Mouse (Mus musculus) heart, postnatal 25 days (tissue): Measurements from ENCODE around the gene Slc1a2. TPM values are rescaled to one million over a fixed set of nuclear protein-coding genes. Genes with fewer than 3 reads are reported as not detected.

Source experiments
- DNase-seq: peaks from one replicate; pipeline ENCODE4 v3.0.0; 2022; ENCODE audit warnings: low spot score
- intact Hi-C: fragments of 180-260 bp; cut with DNase I; formaldehyde crosslinking; loops from one replicate; pipeline ENCODE4 v1.15.1; 2025
- total RNA-seq, 2 experiments: library from RNA; stranded (reverse); gene quantifications; 2 replicates each; pipeline ENCODE4 v1.2.3; 2021

Slc1a2 gene
- under 1 TPM; 0.05 to 0.06 TPM for total RNA-seq

DNA sequence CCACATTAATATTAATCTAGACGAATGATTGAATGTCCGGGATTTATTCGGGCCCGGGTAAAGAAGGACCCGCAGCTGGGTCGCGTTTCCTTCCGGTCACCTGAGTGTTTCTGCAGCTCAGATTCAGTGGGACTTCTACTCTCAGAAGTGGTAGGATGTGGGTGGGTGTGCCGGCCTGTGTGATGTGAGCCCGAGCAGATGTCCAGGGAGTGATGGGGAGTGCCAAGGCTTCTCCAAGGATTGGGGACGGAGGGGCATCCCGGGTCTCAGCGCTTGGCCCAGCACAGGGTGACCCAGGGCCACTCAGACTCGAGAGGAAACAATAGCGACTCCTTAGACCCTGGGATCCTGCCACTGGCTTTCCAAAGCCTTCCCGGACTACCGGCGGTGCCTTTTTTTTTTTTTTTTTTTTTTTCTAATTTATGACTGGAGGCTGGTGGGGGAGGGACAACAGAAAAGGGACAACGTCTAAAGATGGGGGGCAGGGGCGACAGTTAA, at the start of gene Slc1a2:
Gene Slc1a2 (plus strand): TSS at position 497 of the 498 bp plus-strand sequence.
- intact Hi-C loops: no loop called here
- DNase-seq: no peak

DNA sequence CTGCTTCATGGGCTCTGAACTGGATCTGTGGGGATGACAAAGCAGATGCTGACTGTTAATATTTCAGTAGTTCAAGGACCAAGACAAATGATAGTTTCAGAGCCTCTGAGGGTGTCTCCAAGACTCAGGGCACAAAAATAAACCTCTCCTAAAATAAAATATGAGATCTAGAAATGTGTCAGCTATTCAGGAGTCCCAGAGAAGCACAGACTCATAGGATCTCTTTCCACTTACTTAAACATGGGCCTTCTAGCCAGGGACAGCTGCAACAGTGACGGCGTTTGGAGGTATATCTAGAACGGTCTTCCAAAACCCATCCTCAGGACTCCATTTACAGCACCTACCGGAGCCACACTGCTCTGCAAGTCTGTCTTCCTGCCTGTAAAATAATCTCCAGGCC, 48.0 kb upstream of the Slc1a2 start:
- DNase-seq: no peak

DNA sequence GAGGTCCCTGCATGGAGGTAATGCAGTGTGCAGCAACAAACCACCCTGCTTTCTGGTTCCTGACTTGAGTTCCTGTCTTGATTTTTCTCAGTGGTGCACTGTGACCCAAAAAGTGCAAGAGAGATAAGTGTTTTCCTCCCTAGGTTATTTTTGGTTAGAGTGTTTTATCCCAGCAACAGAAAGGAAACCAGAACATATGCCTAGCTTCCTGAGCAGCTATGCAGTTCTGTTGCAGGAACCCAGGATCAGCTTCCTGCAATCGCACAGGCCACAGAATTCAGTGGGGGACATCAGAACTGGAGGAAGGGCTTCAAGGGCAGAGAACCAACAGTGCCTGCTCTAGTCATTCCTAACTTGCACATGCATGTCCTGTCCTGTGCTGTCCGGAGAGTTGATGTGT, 41.8 kb upstream of the Slc1a2 start:
- intact Hi-C loops: no loop called here
- no peak for DNase-seq

More for the DNA sequence above, 48.0 kb upstream of the Slc1a2 start:
- intact Hi-C loops: no loop called here

DNA sequence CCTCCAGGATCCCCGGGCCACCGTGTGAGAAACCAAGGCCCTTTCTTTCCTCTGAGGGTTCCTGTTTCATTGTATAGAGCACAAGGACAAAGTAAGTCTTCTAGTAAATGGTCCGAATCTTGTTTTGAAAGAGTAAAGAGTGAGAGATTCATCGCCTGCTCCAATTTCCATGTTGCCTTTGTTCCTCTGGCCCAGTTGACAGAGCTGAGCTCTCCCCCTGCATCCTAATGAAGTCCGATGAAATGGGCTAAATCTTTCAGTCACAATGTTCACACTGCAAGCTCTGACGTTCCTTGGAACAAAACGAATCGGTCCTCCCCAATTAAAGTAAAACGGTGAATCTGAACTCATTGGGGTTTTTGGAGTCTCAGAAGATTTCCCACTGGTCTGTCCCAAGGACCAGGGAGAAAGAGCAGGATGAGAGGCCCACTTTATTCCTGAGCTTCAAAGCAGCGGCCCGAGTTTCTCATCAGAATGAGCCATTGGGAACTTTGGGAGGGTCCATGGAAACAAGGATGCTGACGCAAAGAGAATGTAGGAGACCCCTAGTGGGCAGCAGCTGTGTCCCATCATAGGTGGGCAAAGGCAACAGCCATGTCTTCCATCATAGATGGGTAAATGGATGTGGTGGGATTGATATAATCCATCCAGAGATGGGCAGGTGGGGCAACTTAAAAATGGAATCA, 37.6 kb upstream of the Slc1a2 start:
- intact Hi-C loops: no loop called here
- DNase-seq: no peak

DNA sequence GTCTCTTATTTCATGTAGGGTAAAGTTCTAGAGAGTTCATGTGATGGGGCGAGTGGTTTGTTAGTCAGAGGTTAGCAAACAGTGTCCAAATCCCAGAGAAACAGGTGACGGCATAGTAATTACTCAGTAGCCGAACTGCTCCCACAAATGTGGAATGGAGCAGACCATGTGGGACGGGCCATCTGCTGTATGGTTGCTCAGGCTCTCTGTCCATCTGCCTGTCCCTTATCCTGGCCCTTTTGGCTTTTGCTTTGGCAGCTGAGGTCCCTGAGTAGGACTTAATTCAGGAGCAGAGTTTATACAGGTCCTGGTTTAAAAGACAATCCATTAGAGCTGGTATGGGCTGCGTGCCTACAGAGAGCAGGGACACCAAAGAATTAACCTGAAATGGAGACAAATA, 36.3 kb upstream of the Slc1a2 start:
- intact Hi-C loops: no loop called here
- DNase-seq: no peak

DNA sequence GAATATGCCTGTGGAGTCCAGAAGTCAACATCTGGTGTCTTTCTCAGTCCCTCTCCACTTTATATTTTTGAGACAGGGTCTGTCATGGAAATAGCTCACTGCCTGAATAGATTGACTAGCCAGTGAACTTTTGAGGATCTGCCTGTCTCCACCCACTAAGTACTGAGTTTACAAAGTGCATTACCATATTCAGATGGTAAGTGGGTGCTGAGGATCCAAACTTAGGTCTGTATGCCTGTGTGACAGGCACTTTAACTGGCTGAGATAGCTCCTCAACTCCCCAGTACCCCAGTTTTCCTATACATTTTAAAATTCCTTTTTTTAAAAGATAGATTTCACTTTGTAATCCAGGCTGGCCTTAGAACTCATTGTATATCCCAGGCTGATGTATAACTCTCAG, 35.5 kb upstream of the Slc1a2 start:
- DNase-seq: no peak
- intact Hi-C loops: no loop called here

DNA sequence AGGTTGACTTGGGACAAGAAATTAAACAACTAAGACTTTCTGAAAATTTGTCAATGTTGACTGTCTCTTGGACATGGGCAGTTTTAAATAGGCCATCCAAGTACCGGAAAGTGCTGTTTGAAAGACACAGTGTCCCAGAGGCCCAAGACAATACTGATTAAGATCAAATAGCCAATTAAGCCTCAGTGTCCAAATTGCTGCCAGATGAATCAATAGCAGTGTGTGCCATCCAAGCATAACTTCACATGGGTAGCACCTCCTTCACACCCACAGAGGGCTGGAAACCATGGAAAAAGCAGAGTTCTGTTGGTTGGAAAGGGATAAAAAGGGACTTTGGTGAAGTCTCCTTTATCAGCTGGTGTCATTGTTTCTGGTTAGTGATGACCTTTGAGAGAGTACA, 33.9 kb upstream of the Slc1a2 start:
- intact Hi-C loops: no loop called here
- DNase-seq: no peak

DNA sequence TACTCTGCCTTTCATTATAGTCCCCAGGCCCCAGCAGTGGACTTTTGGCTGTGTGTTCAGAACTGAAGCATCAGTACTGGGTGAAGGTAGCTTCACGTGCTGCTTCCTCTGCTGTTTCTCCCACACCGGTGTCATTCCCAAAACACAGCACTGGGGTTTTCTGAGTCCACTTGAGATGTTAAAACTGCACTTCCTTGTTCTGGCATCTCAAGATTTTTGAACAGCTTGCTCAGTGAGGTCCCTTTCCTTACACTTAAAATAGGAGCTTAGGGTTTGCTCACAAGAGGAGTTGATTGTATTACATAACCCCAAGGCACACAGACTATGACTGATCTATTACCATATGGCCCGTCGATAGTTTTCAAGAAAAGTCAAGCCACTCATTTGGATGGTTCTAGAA, 26.1 kb upstream of the Slc1a2 start:
- no peak for DNase-seq
- intact Hi-C loops: no loop called here

DNA sequence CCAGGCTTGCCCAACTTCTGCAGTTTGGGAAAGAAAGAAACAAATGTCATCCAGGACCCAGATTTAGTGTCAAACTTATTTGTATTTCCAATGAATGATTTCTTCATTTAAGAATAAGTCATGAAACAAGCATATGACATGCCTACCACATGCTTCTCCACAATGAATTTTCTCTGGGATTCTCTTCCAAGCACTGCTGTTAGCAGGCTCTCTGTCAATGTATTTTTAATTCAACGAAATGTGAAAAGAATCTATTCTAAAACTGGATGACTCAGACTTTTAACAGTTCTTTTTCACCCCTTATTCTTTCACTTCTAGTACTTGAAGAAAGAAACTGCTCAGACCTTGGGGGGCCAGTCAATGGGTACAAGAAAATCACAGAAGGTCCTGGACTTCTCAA, 24.4 kb upstream of the Slc1a2 start:
- no peak for DNase-seq
- intact Hi-C loops: no loop called here

DNA sequence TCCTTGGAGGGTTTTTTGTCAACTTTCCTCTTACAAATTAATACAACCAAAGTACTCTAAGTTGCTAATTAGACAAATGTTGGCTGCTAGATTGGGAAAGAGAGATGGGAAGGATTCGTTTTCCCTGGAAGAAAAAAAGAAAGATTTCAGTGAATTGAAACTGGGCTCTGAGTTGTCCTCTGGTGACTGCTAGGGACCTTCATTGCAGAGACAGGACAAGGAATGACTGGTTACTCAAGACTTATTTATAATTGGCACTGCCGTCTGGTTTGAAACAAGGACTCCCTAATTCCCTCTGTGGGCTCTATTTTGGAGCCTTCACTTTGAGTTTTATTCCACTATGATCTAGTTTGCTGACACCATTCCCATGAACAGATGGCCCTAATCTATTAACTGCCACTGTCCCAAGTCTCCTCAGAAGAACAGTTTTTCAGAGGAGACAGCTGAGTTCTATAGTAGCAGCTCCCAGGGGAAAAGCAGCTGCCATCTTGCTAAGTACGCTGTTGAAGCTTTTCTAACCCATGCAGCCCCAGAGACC, 22.9 kb upstream of the Slc1a2 start:
- intact Hi-C loops: no loop called here
- DNase-seq: no peak

DNA sequence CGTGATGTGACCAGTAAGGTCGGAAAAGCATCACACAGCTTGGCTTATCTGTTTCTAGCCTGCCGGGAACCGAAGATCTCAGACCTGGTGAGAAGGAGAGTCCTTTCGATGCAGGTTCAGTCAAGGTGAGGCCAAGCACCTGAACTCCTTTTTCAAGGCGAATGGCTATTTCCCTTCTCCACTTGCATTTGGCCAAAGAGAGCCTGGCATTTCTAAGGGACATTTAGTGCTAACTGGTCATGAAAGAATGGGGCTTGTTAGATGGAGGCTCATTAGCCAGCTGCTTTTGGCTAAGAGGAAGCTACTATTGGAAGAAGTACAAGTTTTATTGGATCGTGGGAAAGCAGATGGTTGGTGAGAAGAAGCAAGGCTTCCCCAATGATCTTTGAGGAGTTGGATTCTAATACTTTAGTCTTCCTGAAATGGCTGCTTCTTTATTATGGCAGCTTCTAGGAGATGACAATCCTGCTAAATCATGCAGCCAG, 22.3 kb upstream of the Slc1a2 start:
- intact Hi-C loops: no loop called here
- DNase-seq: no peak

DNA sequence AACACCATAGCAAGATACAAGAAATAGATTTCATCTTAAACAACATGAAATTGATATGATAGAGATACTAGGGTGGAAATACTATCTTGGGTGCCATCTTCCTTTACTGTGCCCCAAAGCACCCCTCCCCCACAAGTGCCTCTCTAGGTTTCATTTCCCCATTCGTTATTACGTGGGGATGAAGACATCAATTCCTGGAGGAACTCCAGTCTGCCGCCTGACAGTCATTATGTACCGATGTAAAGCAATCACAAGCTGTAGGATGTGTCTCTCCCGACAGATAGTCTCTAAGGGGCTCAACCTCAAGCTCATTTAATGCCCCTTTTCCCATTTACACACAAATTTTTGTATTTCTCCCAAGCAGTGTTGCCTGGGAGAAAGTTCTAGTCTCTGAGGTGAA, 20.3 kb upstream of the Slc1a2 start:
- DNase-seq: no peak
- intact Hi-C loops: no loop called here

DNA sequence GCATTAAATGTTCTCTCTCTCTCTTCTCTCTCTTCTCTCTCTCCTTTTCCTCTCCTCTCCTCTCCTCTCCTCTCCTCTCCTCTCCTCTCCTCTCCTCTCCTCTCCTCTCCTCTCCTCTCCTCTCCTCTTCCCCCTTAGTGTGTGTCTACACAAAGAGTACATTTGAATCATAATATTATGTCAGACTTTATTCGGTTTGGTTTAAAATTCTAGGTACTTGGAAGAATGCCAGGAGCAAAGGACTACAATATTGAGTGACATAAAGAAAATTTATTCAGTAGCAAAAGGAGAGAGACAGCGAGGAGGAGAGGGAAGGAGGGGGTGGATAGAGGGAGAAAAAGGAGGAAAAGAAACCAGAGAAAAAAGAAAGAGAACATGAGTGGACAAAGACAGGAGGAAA, 19.8 kb upstream of the Slc1a2 start:
- intact Hi-C loops: no loop called here
- no peak for DNase-seq

DNA sequence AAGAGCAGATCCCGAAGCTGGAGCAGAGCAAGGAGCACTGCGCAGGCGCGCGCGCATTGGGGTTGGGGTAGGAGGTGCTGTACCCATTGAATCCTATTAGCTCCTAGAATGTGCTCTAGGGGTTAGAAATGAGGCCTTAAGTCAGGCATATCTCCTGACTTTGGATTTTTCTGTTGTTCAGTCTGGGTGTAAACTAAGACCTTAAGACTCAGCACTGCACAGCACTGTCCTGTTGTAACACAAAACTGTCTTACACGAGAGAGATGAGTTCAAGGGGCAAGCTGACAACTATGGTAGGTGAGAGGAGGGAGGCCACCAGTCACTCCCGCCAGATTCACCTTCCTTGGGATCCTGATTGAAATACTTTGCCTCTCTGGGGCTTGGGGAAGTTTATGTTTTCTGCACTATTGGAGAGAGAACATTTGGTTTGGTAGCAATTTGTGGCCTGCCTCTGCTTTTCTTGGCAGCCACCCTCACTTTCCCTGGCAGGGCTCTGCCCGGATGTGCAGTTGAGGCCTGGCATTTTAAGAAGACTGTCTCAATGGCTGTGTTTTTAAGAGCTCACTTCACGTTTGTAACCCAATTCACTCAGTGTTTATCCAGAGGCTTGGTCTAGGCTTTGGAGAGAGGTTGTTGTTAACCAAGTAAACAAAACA, 9.5 kb upstream of the Slc1a2 start:
- intact Hi-C loops: no loop called here
- DNase-seq: no peak

DNA sequence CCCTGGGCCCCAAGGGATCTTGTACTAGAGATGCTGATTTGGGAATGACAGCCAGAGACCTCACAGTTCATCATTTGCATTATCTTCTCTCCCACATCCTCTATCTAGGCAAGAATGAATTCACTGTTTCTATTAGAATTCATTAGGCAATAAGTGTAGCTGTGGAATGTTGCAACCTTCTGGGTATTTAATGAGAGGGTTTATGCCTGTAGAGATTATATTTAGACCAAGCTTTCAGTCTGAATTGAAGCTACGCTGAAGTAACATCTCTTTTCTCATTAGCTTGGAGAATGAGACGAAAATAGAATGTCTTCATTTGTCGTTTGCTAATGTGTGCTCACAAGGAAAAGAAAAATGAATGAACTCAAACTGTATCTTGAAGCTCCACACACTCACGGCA, 8.1 kb upstream of the Slc1a2 start:
- no peak for DNase-seq
- intact Hi-C loops: no loop called here

DNA sequence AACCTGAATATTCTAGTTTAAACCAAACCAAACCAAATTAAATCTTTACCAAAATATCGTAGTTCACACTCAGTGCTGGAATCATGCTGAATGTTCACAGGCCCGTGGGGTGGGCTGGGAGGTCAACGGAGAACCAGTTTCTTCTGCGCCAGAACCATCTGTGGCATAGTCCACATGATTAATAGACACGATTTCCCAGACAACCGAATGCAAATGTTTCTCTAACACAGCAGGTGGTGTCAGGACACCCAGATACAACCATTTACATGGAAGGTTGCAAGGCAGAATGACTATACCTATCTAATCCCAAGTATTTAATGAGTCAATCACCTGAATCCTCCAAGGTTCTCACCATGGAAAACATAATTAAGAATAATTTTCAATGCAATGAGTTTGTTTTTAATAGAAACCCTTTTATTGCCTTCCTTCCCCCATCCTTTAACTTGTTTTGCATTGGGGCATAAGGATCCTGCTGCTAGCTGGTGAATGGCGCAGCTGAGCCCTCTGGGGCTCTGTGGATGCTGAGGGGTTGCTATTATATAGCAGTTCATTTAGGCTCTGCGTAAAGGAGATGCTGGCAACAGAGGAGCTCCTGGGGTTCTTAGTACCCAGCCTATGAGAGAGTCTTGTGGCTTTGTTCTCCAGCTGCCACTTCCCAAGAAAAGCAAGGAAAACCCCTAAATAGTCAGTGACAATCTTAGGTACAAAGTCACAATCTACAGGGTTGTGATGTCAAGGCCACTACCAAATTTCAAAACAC, 2.3 kb upstream of the Slc1a2 start:
- intact Hi-C loops: no loop called here

DNA sequence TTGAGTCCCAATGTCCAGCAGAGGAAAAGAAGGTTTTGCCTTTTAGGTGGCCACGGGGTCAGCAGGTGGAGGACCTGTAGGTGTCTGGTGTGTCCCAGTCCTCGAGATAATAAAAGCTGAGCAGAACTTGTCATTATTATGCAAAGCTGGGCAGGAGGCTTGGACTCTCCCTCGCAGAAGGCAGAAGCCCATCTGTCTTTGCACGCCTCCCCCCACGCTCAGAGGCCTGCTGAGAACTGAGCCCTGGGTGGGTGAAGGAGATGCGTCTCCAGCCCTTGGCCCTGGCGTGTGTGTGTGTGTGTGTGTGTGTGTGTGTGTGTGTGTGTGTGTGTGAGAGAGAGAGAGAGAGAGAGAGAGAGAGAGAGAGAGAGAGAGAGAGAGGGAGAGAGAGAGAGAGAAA, 733 bp upstream of the Slc1a2 start:
- no peak for DNase-seq
- intact Hi-C loops: no loop called here

More for the DNA sequence above, 2.3 kb upstream of the Slc1a2 start:
- DNase-seq: no peak

DNA sequence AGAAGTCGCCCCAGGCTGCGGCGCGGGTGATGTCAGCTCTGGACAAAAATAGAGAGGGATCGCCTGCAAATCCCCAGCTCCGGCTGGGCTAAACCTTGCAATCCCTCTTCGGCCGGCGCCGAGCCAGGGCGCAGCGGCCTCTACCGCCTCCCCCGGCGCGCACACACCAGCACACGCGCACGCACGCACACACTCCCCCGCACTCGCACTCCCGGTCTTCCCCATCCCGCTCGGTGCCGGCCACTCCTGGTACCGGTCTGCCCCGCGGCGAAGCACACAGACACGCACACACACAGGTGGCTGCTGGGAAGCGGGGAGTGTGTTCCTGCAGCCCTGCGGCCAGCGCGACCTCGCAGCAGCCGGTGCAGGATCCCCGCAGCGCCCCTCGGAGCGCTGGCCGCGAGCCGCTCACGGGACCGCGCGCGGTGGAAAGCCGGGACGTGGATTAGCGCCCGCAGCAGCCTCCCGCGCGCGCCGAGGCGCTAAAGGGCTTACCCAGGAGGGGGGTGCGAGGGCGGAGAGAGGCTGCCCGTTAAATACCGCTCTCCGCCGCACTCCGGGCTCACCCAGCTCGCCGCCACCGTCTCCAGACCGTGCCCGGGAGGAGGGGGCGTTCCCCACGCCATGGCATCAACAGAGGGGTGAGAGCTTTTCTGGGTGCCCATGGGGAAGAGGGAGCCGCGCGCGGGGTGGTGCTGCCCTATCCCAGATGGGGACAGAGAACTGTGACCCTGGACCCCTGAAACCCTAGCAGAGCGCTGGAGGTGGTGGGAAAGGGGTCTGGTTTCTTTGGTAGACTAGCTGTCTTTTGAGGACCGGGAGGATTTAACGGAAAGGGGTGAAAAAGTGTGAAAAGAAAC, 432 bp downstream of the Slc1a2 start:
- DNase-seq: no peak
- intact Hi-C loops: no loop called here

DNA sequence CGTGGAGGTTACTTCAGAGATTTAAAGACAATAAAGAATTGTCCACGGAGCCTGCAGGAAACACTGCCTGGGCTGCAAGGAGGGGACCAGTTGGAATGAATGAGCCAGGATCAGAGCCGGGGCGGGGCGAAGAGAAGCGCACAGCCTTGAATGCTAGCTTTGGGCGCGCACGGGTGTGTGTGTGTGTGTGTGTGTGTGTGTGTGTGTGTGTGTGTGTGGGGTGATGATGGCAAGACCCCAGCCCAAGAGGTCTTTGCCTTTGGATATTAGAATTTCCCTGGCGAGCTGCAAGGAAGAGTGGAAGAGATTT, 1.0 kb downstream of the Slc1a2 start:
- intact Hi-C loops: no loop called here

DNA sequence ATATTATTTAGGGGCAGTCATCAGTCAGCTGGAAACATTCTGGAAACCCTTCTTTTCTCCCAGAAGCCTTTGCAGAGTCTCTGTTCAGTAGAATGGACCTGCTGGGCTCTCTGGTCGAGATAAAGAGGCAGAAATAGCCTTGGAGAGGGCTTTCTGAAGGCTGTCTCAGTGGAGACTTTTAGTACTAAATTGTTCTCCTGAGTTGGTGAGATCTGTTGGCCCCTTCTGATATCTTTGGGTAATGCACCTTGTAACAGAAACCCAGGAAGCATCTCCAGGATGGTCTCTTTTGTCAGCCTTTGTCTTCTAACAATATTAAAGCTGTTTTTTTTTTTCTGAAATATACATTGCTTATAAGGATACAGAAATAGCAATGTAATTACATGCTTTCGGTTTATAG, 2.6 kb downstream of the Slc1a2 start:
- intact Hi-C loops: no loop called here
- DNase-seq: no peak

More for the DNA sequence above, 1.0 kb downstream of the Slc1a2 start:
- no peak for DNase-seq
